ENCODE assay signal across 20 mouse cellular contexts in genomic region chr8:4637071-4637470, GRCm38 (mm10). TPM values are rescaled to one million over a fixed set of nuclear protein-coding genes. Genes with fewer than 3 reads are reported as not detected.
DNase-seq lines count a peak whose midpoint lies in the region; ATAC-seq and TF ChIP-seq lines count a peak whose summit lies in the region.
"Had no signal": no experiment of that assay in that cellular context is flagged by ENCODE, and none has a peak within 500 bp of the region (broad histone marks: within the 10 kb centered on the region; RNA-seq: fewer than 3 reads in every experiment).

No protein-coding gene starts in this region.

- no peak overlapping the region for H3K27ac ChIP-seq in lung, postnatal 0 days (ENCODE audit: low read length)
- H3K27ac ChIP-seq: embryonic facial prominence, embryonic 13.5 days; limb, embryonic 12.5 days; liver, embryonic 13.5 days; midbrain, embryonic 13.5 days had no signal

- TF ChIP-seq CTCF in lung, postnatal 0 days (IDR thresholded peaks at IDR 0.05), result peak; percentile 5; the same call in 1 of the 2 replicates
- peak; percentile 59 for TF ChIP-seq CTCF in E14TG2a.4 (conservative IDR thresholded peaks at IDR 0.05; ENCODE audit: low read length)

- no peak for ATAC-seq in lung, postnatal 0 days
- ATAC-seq: forebrain, embryonic 14.5 days; inflammation-experienced regulatory T-cells, adult 6 months; midbrain, embryonic 13.5 days had no signal

- H3K27me3 ChIP-seq in lung, postnatal 0 days (replicated peaks; ENCODE audit: insufficient read depth, low read length), result no peaks in the 10 kb centered on the region
- no peaks in the 10 kb centered on the region for H3K27me3 ChIP-seq in E14TG2a.4 (ENCODE audit: insufficient read depth, low read length)
- H3K27me3 ChIP-seq: embryonic facial prominence, embryonic 13.5 days; limb, embryonic 12.5 days; liver, embryonic 13.5 days; midbrain, embryonic 13.5 days had no signal

- H3K4me3 ChIP-seq in lung, postnatal 0 days (ENCODE audit: low read depth, low read length), result no peak overlapping the region
- no peak overlapping the region for H3K4me3 ChIP-seq in E14TG2a.4 (replicated peaks; ENCODE audit: low read length)
- H3K4me3 ChIP-seq: embryonic facial prominence, embryonic 13.5 days; limb, embryonic 12.5 days; liver, embryonic 13.5 days; midbrain, embryonic 13.5 days; myocyte had no signal

- H3K9me3 ChIP-seq in lung, postnatal 0 days (ENCODE audit: low read length), result no peaks in the 10 kb centered on the region
- no peaks in the 10 kb centered on the region for H3K9me3 ChIP-seq in E14TG2a.4 (ENCODE audit: low read length)
- H3K9me3 ChIP-seq: liver, embryonic 13.5 days had no signal

- 88% methylated on average over 4 of the region's 4 CpGs for WGBS in lung, postnatal 0 days

- no peak for DNase-seq in lung, postnatal 0 days (ENCODE audit: low spot score)
- no peak for DNase-seq in lung, adult 18-20 months
- peak; percentile 69 for DNase-seq in ZHBTc4 (ENCODE audit: low read depth, low spot score)
- peak; percentile 49 for DNase-seq in thymus, postnatal 4 days
- DNase-seq in right cerebral cortex, postnatal 4 days, result no peak
- no peak for DNase-seq in left cerebral cortex, adult 9 months (ENCODE audit: low spot score in 2 of 2)
- DNase-seq: adrenal gland, postnatal 14 days; cerebellum, adult 11 months; cerebellum, postnatal 10 days; gastrocnemius, postnatal 10 days; kidney, adult 2 months; kidney, postnatal 25 days; liver, embryonic 13.5 days had no signal

- H3K4me1 ChIP-seq in lung, postnatal 0 days (ENCODE audit: insufficient read depth, low read depth, low read length), result no peaks in the 10 kb centered on the region
- no peaks in the 10 kb centered on the region for H3K4me1 ChIP-seq in E14TG2a.4 (replicated peaks; ENCODE audit: low read depth, low read length)
- H3K4me1 ChIP-seq: embryonic facial prominence, embryonic 13.5 days; limb, embryonic 12.5 days; liver, embryonic 13.5 days; midbrain, embryonic 13.5 days had no signal

- H3K9ac ChIP-seq in lung, postnatal 0 days (replicated peaks; ENCODE audit: low read depth), result no peak overlapping the region
- H3K9ac ChIP-seq: embryonic facial prominence, embryonic 13.5 days; limb, embryonic 12.5 days; liver, embryonic 13.5 days; midbrain, embryonic 13.5 days had no signal

- no peak for TF ChIP-seq EP300 in lung, postnatal 0 days (IDR thresholded peaks at IDR 0.05)

- no peak overlapping the region for H3K4me2 ChIP-seq in lung, postnatal 0 days (replicated peaks; ENCODE audit: low read depth, low read length)
- H3K4me2 ChIP-seq: embryonic facial prominence, embryonic 13.5 days; limb, embryonic 12.5 days; liver, embryonic 13.5 days; midbrain, embryonic 13.5 days had no signal

- H3K36me3 ChIP-seq in lung, postnatal 0 days (ENCODE audit: insufficient read depth, low read length), result 0 out of 2 replicates have a peak, but pooled peaks cover 3% of the 10 kb centered on the region
- no peaks in the 10 kb centered on the region for H3K36me3 ChIP-seq in E14TG2a.4 (ENCODE audit: insufficient read depth, low read length)
- H3K36me3 ChIP-seq: liver, embryonic 13.5 days had no signal

RNA-seq across cellular contexts. Expression of gene Zfp958, which starts 24.1 kb away (rescaled TPM):
- 9.3 and 9.6 TPM in 2 replicates for polyA plus RNA-seq in lung, postnatal 0 days (2015; fragmentation: Nextera tagmentation; extraction: Ambion mirVana)

Comparison
In these comparisons a context has a peak if more than half of its experiments do, and no peak if none do; other contexts are left out.
1. DNase-seq: peak in ZHBTc4 (single experiment) and thymus, postnatal 4 days (single experiment); none in lung, postnatal 0 days (single experiment), lung, adult 18-20 months (0 of 2), right cerebral cortex, postnatal 4 days (single experiment) and left cerebral cortex, adult 9 months (0 of 2).